Mouse (Mus musculus) bone marrow macrophage, adult 2 months (primary cell): ENCODE measurements around the gene Inip.

Experiments
- CTCF ChIP-seq: IDR thresholded peaks from 2 replicates; pipeline ENCODE4 v1.5.1; 2012; ENCODE audit warnings: low read depth, mild to moderate bottlenecking, low read length, moderate library complexity
- POLR2A ChIP-seq: IDR thresholded peaks from 2 replicates; pipeline ENCODE4 v1.6.1; 2012; ENCODE audit warnings: mild to moderate bottlenecking, low read depth, low read length, borderline replicate concordance

GRCm38 (mm10) chr4:59802792-59803191, 1.4 kb upstream of the Inip start:
- no peak for TF ChIP-seq CTCF
- no peak for TF ChIP-seq POLR2A
